Mouse (Mus musculus) left cerebral cortex, postnatal 10 days (tissue): ENCODE measurements around the gene Stat1. TPM values are rescaled to one million over a fixed set of nuclear protein-coding genes. Genes with fewer than 3 reads are reported as not detected.

Source experiments
- total RNA-seq, 2 experiments: library from RNA; stranded (reverse); gene quantifications; 2 replicates each; pipeline ENCODE4 v1.2.3; 2021

The Stat1 gene
- total RNA-seq, 2 experiments from 2014 or later: 10.8 to 11.6 TPM

Other genes with a start within 250 kb of the Stat1 start
- gene Myo1b, start 203.4 kb upstream of the Stat1 start, total RNA-seq: 10 to 100 TPM; 51.4 to 53.3 TPM
- gene Stat4, start 132.3 kb upstream of the Stat1 start, total RNA-seq: 1 to 10 TPM; 3.7 to 4.9 TPM
- 100 to 1,000 TPM; 289 to 297 TPM for gene Gls, start 113.8 kb downstream of the Stat1 start, total RNA-seq